In genomic region chr9:101002053-101002452, GRCm38 (mm10) we compare ENCODE assay signal across 10 mouse cellular contexts. TPM values are rescaled to one million over a fixed set of nuclear protein-coding genes. Genes with fewer than 3 reads are reported as not detected.
A peak's percentile ranks its signal among the peaks of the same experiment; 100 is the strongest.
DNase-seq lines count a peak whose midpoint lies in the region; ATAC-seq and TF ChIP-seq lines count a peak whose summit lies in the region.
"Had no signal": no experiment of that assay in that cellular context is flagged by ENCODE, and none has a peak within 500 bp of the region (broad histone marks: within the 10 kb centered on the region; RNA-seq: fewer than 3 reads in every experiment).

No protein-coding gene starts in this region.

- H3K4me3 ChIP-seq in forebrain, postnatal 0 days (ENCODE audit: low read depth, low read length), result no peak overlapping the region
- no peak overlapping the region for H3K4me3 ChIP-seq in forebrain, embryonic 12.5 days (replicated peaks)
- H3K4me3 ChIP-seq in lung, postnatal 0 days (ENCODE audit: low read depth, low read length), result no peak overlapping the region
- no peak overlapping the region for H3K4me3 ChIP-seq in lung, adult 2 months (replicated peaks; ENCODE audit: extremely low read depth, low read depth, low read length)
- H3K4me3 ChIP-seq: erythroblast, embryonic 14.5 days; hindbrain, embryonic 10.5 days had no signal

- no peak for DNase-seq in forebrain, postnatal 0 days
- DNase-seq in lung, postnatal 0 days (ENCODE audit: low spot score), result peak; percentile 9
- no peak for DNase-seq in lung, adult 2 months
- DNase-seq in c-Kit-positive CD71-negative TER-119-negative erythroid progenitor cells, embryonic 14.5 days (ENCODE audit: low read depth), result peak; percentile 17
- peak; percentile 7 to 50 for DNase-seq in thymus, postnatal 10 days (ENCODE audit: low spot score in 2 of 2)
- DNase-seq in urinary bladder, postnatal 25 days (ENCODE audit: low spot score), result no peak

- H3K36me3 ChIP-seq in forebrain, postnatal 0 days (ENCODE audit: insufficient read depth), result peaks cover 5% of the 10 kb centered on the region; the same call in 1 of the 2 replicates
- H3K36me3 ChIP-seq in forebrain, embryonic 12.5 days (replicated peaks), result 0 out of 2 replicates have a peak, but pooled peaks cover 4% of the 10 kb centered on the region
- H3K36me3 ChIP-seq in lung, postnatal 0 days (ENCODE audit: insufficient read depth, low read length), result 0 out of 2 replicates have a peak, but pooled peaks cover 6% of the 10 kb centered on the region

- no peaks in the 10 kb centered on the region for H3K9me3 ChIP-seq in forebrain, postnatal 0 days (ENCODE audit: low read length)
- H3K9me3 ChIP-seq in forebrain, embryonic 12.5 days, result no peaks in the 10 kb centered on the region
- H3K9me3 ChIP-seq in lung, postnatal 0 days (ENCODE audit: low read length), result no peaks in the 10 kb centered on the region

- WGBS in forebrain, postnatal 0 days, result 94% methylated on average over 4 of the region's 4 CpGs
- 92% methylated on average over 4 of the region's 4 CpGs for WGBS in forebrain, embryonic 12.5 days
- WGBS in lung, postnatal 0 days, result 88% methylated on average over 4 of the region's 4 CpGs
- WGBS in lung, adult 2 months, result 98% methylated on average over 4 of the region's 4 CpGs

- H3K27ac ChIP-seq in forebrain, postnatal 0 days (ENCODE audit: low read depth, low read length), result no peak overlapping the region
- no peak overlapping the region for H3K27ac ChIP-seq in forebrain, embryonic 12.5 days
- no peak overlapping the region for H3K27ac ChIP-seq in lung, postnatal 0 days (ENCODE audit: low read length)
- H3K27ac ChIP-seq: hindbrain, embryonic 10.5 days had no signal

- TF ChIP-seq POLR2A in lung, adult 2 months (IDR thresholded peaks at IDR 0.05; ENCODE audit: borderline replicate concordance, extremely low read depth, low read depth, low read length), result no peak

- no peak for ATAC-seq in forebrain, postnatal 0 days
- ATAC-seq in forebrain, embryonic 12.5 days (ENCODE audit: low FRiP score), result no peak
- no peak for ATAC-seq in lung, postnatal 0 days
- no peak for ATAC-seq in monocyte, adult 5-6 weeks (replicated peaks; ENCODE audit: insufficient number of reproducible peaks, low FRiP score, low TSS enrichment, poor library complexity, severe bottlenecking)

- no peaks in the 10 kb centered on the region for H3K27me3 ChIP-seq in forebrain, postnatal 0 days (ENCODE audit: insufficient read depth, low read length)
- H3K27me3 ChIP-seq in forebrain, embryonic 12.5 days, result no peaks in the 10 kb centered on the region
- no peaks in the 10 kb centered on the region for H3K27me3 ChIP-seq in lung, postnatal 0 days (replicated peaks; ENCODE audit: insufficient read depth, low read length)

- TF ChIP-seq EP300 in lung, postnatal 0 days (IDR thresholded peaks at IDR 0.05), result no peak

- no peaks in the 10 kb centered on the region for H3K4me1 ChIP-seq in forebrain, postnatal 0 days (ENCODE audit: insufficient read depth)
- H3K4me1 ChIP-seq in forebrain, embryonic 12.5 days, result no peaks in the 10 kb centered on the region
- H3K4me1 ChIP-seq in lung, postnatal 0 days (ENCODE audit: insufficient read depth, low read depth, low read length), result no peaks in the 10 kb centered on the region
- H3K4me1 ChIP-seq in lung, adult 2 months (ENCODE audit: control insufficient read depth, insufficient read depth, low read length), result no peaks in the 10 kb centered on the region; the same call in 1 of the 2 replicates
- H3K4me1 ChIP-seq: hindbrain, embryonic 10.5 days had no signal

- H3K9ac ChIP-seq in forebrain, postnatal 0 days, result no peak overlapping the region
- no peak overlapping the region for H3K9ac ChIP-seq in forebrain, embryonic 12.5 days
- H3K9ac ChIP-seq in lung, postnatal 0 days (replicated peaks; ENCODE audit: low read depth), result no peak overlapping the region

- peak; percentile 48 for TF ChIP-seq CTCF in forebrain, postnatal 0 days (IDR thresholded peaks at IDR 0.05; ENCODE audit: low read depth)
- TF ChIP-seq CTCF in lung, postnatal 0 days (IDR thresholded peaks at IDR 0.05), result peak; percentile 56
- no peak; the same call in 1 of the 2 replicates for TF ChIP-seq CTCF in lung, adult 2 months (IDR thresholded peaks at IDR 0.05; ENCODE audit: insufficient read depth, low read length)

- no peak overlapping the region for H3K4me2 ChIP-seq in forebrain, postnatal 0 days (ENCODE audit: low read depth)
- no peak overlapping the region for H3K4me2 ChIP-seq in forebrain, embryonic 12.5 days
- no peak overlapping the region for H3K4me2 ChIP-seq in lung, postnatal 0 days (replicated peaks; ENCODE audit: low read depth, low read length)

RNA-seq across cellular contexts. Expression of gene Pccb, which starts 32.6 kb away (rescaled TPM):
- total RNA-seq in forebrain, postnatal 0 days (2014; rRNA removed), result 49.3 and 50.9 TPM in 2 replicates
- polyA plus RNA-seq in forebrain, postnatal 0 days (2015; fragmentation: Nextera tagmentation; extraction: Ambion mirVana), result 27.2 and 29.3 TPM in 2 replicates
- 16.6 and 17.0 TPM in 2 replicates for polyA plus RNA-seq in forebrain, embryonic 12.5 days (2016; fragmentation: Nextera tagmentation; extraction: Ambion mirVana)
- 19.7 and 19.8 TPM in 2 replicates for polyA plus RNA-seq in lung, postnatal 0 days (2015; fragmentation: Nextera tagmentation; extraction: Ambion mirVana)
- 50.1 and 63.8 TPM in 2 replicates for polyA plus RNA-seq in lung, adult 2 months (2012; rRNA removed)
- 2.6 to 5.3 TPM (median 3.8 TPM) in 3 replicates for total RNA-seq in monocyte, adult 5-6 weeks (2017)

Comparison
In these comparisons a context has a peak if more than half of its experiments do, and no peak if none do; other contexts are left out.
1. DNase-seq: peak in lung, postnatal 0 days (single experiment), c-Kit-positive CD71-negative TER-119-negative erythroid progenitor cells, embryonic 14.5 days (single experiment) and thymus, postnatal 10 days (2 of 2); none in forebrain, postnatal 0 days (single experiment), lung, adult 2 months (single experiment) and urinary bladder, postnatal 25 days (single experiment).